Mouse (Mus musculus): Measurements from ENCODE around the gene Tgfbr3.

GRCm38 (mm10) chr5:107142791-107143190 is 146.6 kb downstream of the Tgfbr3 start:
- TF ChIP-seq POLR2A (IDR thresholded peaks at IDR 0.05; ENCODE audit: low read depth, low read length) (no peak), CTCF (IDR thresholded peaks at IDR 0.05; ENCODE audit: extremely low read depth, insufficient read length, insufficient replicate concordance, low read depth, low read length) (no peak)

All from small intestine, adult 2 months (tissue).